Mouse (Mus musculus) left cerebral cortex, adult 9 months (tissue): ENCODE measurements around the gene Ehmt1.
"Not testable (repeated sequence)": the region's sequence is repeated elsewhere in the genome, so short reads cannot be mapped to it uniquely, and the experiment has no call there.

ENCODE experiments used
- DNase-seq, 2 experiments: peaks; one replicate each; pipeline ENCODE4 v3.0.0; 2022; ENCODE audit warnings: low spot score in 2 of 2

Ehmt1 gene

DNA sequence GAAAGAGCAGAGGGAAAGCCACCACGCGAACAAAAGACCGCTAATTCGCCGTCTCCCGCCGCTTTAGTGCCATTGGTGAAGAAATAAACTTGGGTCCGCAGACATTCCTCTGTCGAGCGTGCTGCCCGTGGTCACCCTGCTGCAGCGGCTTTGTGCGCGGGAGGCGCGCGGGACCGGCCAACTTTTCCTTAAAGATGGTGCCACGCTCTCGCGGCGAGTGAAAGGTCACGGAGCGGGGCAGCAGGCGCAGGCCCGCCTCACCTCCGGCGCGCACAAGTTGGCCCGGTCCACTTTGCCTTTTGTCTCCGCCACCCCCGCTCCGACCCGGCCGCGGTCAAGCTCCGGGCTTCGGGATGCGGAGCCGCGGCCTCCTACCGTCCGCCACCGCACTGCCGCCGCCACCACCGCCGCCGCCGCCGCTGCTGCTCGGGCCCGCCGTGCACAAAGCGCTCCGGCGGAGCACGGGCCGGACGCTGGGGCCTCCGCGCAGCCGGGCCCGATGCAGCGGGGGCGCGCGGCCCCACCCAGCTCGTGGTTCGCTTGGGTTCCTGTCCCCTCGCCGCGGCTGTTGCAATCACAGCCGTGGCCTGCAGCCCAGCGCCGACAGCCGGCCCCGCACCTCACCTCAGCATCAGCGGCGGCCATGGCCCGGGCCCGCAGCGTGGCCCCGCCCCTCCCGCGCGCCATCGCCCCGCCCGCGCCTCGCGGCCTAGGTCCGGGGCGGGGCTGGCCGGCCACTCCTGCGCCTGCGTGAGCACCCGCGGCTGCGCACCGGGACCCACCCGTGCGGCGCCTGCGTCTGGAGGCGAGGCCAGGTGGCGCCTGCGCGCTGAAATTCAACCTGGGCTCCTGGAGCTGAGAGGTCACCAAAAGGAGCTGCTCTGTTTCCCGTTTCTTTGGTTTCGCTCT, at the start of gene Ehmt1:
TSS of gene Ehmt1 (minus strand) at position 685 of the 909 bp plus-strand sequence.
- DNase-seq = peak; percentile 82 to 92

DNA sequence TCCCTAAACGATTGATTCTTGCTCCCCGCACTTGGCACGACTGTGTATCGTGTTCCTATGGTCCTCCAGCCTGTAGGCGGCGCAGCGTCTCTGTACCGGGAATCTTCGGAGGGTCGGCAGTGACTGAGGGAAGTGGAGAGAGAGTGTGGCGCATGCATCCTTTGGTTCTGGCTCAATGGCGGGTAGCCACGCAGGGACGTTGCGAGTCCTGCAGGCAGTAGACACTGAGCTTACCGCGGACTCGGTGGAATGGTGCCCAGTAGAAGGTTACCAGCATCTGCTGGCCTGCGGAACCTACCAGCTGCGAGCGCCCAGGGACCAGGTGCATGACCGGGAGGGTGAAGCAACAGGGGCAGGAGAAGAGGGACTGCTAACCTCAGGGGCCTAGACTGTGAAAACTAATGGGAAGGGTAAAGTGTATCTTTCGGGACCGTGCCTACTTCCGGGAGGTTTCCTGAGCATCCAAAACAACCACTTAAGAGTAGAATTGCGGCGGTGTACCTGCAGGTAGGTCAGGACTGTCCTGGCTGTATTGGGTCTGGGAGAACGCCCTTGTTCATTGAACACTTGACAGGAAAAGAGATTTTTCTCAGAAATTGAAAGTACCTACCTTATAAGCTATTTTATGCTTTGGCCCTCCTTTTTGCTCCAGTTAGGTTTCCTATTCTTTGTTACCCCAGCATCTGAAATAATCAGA, 43.0 kb upstream of the Ehmt1 start, which contains the start of gene Dph7:
TSS of gene Dph7 (plus strand) at position 97 of the 697 bp plus-strand sequence.
- DNase-seq = peak; percentile 65 to 91

DNA sequence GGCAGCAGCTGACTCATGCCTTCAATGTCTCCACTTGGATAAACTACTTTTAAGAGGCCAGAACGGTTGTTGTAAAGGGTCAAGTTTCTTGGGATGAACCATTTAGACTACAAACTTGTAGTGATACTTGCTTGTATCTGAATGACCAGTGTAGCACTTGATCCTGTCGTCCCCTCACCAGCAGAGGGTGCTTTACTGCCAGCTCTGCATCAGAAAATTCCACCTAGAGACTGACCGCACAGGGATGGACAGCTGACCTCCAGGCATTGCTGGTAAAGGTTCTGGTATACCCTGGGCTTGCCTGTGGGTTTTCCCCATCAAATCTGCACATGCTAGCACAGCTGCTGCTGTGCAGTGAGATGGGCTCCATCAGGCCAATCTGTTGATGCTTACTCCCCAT, 41.5 kb upstream of the Ehmt1 start:
- peak in 1 of 2 experiments; percentile 26 for DNase-seq

DNA sequence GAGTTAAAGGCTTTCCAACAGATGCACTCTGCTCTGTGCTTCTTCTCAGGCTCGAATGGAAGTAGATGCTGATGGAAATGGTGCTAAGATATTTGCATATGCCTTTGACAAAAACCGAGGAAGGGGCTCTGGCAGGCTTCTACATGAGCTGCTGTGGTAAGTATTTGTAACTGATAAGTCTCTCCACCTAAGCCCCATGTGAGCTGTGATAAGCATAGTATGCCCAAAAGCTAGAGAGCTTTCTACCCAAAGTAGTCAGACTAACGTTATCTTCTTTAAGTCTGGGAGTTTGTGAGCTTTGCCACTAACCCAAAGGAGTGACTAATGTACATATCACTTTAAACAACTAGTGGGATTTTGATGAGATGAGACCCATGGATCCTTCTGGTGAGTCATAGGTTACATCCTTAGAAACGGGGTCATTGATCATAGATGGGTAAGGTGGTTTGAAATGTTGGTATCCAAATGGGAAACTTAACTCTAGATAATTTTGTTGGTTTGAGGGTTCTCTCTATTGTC, 33.2 kb upstream of the Ehmt1 start:
- DNase-seq = no peak

DNA sequence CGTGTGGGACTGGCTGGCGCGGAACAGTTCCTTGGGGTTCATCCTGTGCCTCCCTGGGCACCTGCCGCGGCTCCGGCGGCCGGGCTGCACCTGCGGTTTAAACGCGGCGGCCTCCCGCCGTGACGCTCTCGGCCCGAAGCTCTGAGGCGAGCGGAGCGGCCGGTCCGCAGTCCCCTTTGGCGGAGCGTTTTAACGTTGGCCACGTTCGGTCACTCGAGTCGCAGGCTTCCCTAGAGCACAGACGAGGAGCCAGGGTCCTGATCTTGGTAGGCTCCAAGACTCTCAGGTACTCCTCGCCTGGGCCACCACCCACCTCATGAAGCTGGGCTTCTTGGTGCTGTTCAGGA, 30.7 kb upstream of the Ehmt1 start:
- no peak for DNase-seq

DNA sequence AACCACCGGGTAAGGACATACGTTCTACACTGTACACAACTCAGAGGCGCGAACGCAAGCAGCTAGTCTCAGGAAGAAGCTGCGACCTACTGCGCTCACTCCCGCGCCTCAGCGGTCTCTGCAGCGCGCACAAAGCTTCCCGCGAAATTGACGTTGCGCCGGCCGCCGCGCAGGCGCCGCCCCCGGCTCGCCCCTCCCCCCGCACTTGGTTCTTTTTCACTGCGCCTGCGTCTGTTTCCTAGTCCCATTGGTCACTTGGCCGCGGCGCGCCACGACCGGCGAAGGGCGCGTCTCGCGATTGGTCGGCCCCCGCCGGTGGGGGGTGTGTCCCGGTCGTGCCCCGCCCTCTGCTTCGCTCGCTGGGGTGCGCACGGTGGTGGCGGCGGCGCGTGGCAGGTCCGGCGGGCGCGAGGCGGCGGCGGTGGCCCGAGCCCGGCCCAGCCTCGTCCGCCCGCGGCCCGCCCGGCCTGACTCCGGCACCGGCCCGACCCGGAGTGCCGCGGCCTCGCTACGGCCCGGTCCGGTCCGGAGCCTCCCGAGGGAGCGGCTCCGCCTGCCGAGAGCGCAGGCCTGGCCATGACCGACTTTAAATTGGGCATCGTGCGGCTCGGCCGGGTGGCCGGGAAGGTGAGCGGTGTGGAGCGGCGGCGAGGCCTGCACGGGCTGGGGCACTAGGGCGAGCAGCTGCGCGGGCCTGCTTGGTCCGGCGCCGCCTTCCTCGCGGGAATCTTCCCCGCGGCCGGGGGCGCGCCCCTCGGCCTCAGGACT, 30.2 kb upstream of the Ehmt1 start, which contains the start of gene Zmynd19:
TSS of gene Zmynd19 (plus strand) at position 372 of the 768 bp plus-strand sequence.
- DNase-seq = peak; percentile 89 to 97

DNA sequence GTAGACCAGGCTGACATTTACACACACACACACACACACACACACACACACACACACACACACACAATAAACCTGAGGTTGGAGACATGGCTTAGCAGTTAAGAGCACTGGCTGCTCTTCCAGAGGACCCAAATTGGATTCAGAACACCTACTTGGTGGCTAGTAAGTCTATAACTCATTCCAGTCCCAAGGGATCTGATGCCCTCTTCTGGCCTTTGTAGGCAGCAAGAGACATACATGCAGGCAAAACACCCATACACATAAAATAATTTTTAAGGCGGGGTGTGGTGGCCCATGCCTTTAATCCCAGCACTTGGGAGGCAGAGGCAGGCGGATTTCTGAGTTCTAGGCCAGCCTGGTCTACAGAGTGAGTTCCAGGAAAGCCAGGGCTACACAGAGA, 24.9 kb upstream of the Ehmt1 start:
- DNase-seq = not testable (repeated sequence)

DNA sequence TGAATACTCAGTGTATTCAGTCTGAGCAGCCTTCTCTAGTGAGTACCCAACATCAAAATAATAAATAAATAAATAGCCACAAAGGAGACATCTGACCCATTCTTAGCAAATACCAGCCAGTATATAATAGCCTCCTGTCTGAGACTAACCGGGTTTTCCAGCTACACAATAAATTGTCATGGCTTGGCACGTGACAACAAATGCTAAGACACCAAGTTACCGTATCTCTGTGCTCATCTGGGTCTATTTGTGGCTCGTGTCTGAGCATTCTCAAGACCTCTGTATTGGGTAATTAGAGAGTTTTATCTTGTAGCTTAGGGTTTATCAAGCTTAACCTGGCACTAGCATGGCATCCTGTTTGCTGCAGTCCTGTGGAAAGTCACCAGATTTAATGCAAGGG, 22.7 kb upstream of the Ehmt1 start:
- no peak for DNase-seq

DNA sequence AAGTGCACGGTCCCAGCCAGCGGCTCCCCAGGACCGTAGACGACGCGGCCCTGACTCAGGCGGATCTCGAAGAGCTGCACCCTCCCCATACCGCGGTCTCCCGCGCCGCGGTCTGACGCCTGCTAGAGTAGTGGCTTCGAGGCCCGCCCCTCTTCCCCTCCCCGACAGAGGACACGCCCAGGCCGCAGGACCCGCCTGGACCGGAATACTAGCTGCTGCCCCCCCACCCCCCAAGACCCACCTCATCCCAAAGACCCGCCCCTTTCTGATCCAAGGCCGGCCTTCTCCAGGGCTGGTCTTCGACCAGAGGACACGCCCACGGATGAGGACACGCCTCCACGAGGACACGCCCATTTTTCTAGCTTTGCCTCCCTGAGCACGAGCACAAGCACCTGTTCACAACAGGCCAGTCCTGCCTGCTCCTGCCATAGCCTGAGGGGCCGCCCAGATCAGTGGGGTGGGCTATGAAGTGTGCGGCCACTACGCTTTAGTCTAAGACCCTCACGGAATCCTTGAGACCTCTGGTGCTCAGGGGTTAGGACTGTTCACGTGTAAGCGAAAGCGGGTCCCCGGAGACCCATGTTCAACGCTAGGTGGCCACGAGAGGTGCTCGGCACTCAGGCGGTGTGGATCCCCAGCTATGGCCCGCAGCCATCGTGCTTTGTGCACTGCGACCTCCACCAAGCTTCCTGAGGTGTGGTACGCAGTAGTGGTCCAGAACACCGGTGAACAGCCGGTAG, 15.8 kb upstream of the Ehmt1 start, which contains the start of gene Arrdc1:
TSS of gene Arrdc1 (minus strand) at position 196 of the 740 bp plus-strand sequence.
- DNase-seq = peak; percentile 71 to 84

DNA sequence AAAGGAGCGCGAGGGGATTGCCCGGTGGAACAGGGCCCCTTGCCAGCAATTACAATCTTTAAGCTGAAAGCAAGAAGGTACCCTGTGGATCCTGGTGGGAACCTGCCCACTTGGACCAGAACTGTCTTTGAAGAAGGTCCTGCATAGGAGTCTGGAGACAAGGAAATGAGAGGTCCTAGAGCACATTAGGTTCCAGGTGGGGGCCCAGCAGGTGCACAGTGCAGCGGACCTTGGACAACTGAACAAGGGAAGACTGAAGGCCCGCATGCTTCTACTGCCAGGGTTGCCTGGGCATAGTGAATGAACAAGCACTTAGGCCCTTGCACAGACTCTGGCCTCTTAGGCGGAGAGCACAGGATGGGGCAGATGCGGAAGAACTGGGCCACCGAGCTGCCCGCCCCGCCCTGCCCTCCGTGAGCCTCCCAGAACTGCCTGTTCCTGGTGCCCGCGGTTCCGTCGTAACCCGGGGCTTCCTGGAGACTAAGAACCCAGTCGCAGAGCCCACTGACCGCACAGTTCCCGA, 15.1 kb upstream of the Ehmt1 start:
- DNase-seq = peak in 1 of 2 experiments; percentile 16

DNA sequence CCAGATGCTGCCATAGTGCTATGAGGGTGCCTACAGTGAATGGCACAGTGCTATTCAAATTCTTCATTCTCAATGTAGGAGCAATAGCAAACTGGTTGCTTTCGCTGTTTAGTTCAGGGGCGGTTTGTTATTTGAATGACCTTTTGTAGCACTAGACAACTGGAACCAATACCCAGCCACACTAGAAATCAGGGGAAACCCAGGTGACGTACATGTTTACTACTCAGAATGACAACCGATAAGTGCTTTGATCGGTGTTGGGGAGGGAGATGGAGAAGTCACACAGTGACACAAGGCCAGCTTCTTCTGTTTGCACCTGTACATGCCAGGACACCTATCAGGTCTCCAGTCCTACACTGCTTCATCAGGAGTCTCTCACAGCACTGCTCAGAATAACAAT, 10.2 kb upstream of the Ehmt1 start:
- DNase-seq = no peak

DNA sequence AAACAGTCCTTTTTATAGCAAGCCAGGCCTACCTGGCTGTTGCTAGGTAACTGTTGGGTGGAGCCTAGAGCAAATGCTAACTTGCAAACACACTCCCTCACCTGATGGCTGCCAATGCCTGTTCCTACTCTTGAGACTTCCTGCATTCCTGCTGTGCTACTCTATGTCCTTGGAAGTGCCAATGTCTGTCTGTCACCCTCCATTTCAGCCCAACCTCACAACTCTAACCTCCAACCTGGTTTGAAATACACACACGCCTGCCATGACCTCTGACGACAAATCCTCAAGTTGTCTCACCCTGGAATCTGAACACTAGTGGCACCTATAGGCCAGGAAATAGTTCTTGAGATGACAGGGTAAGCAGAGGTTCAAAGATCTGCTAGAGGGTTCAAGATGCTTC, 9.7 kb upstream of the Ehmt1 start:
- no peak for DNase-seq

DNA sequence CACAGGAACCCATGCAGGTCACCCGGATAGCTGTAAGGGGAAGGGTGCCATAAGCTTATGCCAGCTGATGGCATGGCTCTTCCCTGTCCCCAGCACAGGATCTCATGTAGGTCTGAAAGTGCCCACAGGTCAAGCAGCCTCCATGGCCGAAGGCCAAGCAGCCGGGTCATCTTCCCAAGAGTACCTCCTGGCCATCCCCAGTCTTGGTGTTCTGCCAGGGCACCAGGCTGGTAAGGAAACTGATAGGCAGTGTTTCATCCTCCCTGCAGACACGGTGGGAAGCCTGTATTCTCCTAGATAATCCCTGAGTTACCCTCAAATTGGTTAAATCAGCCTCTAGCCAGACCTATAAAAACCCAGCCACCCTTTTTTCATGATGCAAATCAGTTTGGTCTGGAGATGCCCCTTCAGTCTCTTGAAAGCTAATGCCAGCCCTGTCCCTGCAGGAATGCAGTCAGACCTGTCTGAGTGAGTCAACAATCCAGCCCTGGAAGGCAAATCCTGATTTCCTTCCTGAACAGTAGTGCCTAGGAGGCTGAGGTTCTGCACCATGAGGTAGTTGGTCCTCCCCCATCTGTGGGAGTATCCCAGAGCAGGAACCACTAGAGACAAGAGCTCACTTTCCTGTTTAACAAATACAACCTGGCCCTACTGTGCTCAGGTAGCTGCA, 8.5 kb upstream of the Ehmt1 start:
- no peak for DNase-seq

DNA sequence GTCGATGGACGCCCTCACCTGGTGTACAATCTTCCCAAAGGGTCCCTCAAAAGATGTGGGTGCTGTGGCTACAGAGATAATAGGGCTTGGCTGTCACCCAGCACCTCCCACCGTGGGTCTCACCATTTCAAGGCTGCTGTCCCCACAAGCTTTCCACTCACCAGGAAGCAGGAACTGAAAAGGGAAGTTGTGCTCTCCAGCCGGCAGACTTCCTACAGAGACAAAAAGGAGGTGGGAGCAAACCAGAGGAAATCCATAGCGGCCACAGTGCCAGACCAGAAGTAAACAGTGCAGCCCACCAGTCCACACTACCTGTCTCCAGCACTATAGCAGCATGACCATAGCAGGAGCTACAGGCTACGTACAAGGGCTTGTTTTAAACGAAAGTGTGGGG, 7.5 kb upstream of the Ehmt1 start:
- no peak for DNase-seq

DNA sequence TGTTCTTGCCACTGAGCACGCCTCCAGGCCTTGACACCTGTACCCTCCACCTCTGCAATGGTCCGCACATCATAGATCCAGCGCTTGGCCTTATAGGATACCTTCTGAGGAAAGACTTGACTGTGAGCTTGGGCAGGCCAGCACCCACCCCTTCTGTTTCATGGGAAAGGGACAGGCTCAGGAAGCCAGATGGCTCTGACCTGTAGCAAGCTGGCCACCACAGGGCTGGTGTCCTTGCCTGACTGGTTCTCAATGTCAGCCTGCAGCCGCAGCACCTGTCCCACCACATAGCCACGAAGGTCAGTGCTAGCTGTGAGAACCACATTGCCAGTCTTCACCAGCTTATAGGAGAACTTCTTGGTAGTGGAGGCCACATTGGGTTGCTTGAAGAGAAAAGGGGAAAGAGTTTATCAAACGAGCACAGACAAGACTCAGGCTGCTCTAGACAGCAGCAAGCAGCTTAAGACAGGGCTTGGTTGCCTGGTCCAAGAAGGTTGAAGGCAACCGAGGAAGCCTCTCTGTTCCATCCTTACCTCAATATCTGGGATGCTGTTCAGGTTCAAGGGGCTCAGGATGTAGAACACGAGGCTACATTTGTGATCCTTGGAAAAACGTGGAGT, 7.0 kb upstream of the Ehmt1 start:
- no peak for DNase-seq

DNA sequence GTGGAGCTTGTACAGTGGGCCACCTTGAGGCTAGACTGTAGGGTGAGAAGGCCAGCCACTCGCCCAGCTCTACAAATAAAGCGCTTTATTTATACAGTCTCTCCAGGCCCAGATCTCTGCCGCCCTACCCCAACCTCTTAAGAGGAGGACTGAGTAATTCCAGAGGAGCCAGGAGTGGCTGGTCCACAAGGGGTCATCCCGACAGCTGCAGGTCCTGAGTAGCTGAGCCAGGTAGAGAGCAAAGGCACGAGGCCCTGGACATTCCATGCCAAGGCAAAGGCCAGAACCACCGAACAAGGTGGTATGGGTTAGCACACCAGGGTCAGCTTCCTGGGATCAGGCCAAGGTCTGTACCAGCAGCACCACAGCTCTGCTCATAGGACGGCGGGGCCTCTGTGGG, 5.9 kb upstream of the Ehmt1 start:
- no peak for DNase-seq

DNA sequence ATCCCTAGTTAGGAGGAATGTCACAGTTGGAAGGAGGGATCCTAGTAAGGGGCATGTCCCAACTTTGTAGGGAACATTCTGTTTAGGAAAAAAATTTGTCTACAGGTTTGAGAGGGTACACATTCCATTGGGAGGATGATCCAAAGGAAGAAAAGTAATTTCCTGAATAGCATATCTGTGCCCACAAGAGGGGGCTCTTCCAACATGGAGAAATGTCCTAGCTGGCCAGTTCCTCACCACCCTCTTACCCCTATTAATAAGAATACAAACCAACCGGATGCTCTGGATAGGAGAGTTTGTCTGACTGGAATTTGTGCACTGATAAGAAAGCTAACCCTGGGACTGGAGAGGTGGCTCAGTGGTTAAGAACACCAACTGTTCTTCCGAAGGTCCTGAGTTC, 4.1 kb upstream of the Ehmt1 start:
- no peak for DNase-seq

DNA sequence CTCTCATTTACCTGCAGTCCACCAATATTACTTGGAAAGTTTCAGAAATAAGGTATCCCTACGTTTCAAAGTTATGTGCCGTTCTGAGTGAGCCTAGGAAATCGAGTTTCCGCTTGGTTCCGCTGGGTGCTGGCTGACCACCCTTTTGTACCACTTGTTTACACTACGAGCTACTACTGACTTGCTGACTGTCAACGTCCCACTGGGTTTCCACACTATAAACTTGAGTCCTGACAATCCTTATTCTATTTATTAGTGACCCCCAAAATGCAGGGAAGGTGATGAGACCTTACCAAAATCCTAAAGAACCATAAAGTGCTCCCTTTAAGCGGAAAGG, 393 bp upstream of the Ehmt1 start:
- DNase-seq = no peak

DNA sequence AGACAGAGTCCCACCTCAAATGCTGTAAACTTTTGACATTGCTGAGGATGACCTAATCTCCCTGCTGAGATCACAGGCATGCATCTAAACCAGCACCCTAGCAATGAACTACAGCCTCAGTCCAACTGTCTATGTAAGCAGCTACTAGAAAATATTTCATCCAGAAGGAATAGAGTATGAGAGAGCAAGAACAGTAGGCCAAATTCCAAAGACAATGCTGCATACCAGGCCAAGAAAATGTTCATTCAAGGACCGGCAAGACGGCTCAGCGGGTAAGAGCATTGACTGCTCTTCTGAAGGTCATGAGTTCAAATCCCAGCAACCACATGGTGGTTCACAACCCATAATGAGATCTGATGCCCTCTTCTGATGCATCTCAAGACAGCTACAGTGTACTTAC, 4.7 kb downstream of the Ehmt1 start:
- DNase-seq = no peak

DNA sequence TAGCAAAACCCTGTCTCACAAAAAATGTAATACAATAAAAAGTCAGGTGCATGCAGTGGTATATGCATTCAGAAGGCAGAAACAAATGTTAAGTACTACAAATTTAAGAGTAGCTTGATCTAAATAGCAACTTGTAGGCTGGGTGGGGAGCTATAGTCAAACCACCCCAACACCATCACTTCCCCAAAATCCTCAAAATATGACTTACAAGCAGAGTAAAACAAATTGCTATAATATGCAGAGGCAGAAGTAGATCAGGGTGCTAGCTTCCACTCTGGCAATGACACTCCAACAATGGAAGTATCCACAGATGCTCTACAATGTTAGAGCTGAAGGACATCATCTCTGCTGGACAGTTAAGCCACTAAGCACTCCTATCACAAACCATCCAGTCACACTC, 6.8 kb downstream of the Ehmt1 start:
- no peak for DNase-seq
